Mouse (Mus musculus) right cerebral cortex, postnatal 36 days (tissue): ENCODE measurements around the gene Gm3542.
"Not testable (repeated sequence)": the region's sequence is repeated elsewhere in the genome, so short reads cannot be mapped to it uniquely, and the experiment has no call there.

ENCODE experiments used
- DNase-seq, 2 experiments: peaks; one replicate each; pipeline ENCODE4 v3.0.0; 2022; ENCODE audit warnings: low spot score in 2 of 2, mixed read lengths in 1 of 2

Gene Gm3542

GRCm38 (mm10) chr14:5334828-5335227, at the start of gene Gm3542:
Gene Gm3542, minus strand, starts transcription at chr14:5334928.
- not testable (repeated sequence) for DNase-seq
